Mouse (Mus musculus): ENCODE data around the gene Trp73. TPM values are rescaled to one million over a fixed set of nuclear protein-coding genes. Genes with fewer than 3 reads are reported as not detected.
A peak's percentile ranks its signal among the peaks of the same experiment; 100 is the strongest.

The Trp73 gene
- total RNA-seq, 2 experiments from 2014 or later = 0.26 to 0.86 TPM

- no peak for DNase-seq (ENCODE audit: low spot score in 2 of 2)
Measured at GRCm38 (mm10) chr4:154144712-154145111, 4.7 kb upstream of the Trp73 start.

- DNase-seq (ENCODE audit: low spot score in 2 of 2) = peak; percentile 89 to 92
Measured at GRCm38 (mm10) chr4:154142211-154143040, 2.4 kb upstream of the Trp73 start, which contains the start of gene Wrap73. Gene Wrap73 (plus strand): TSS chr4:154142372.

GRCm38 (mm10) chr4:154141009-154141867 lies 1.2 kb upstream of the Trp73 start:
- no peak for DNase-seq (ENCODE audit: low spot score in 2 of 2)

- no peak for DNase-seq (ENCODE audit: low spot score in 2 of 2)
Measured at GRCm38 (mm10) chr4:154140213-154141008, 403 bp upstream of the Trp73 start.

- no peak for DNase-seq (ENCODE audit: low spot score in 2 of 2)
Measured at GRCm38 (mm10) chr4:154139671-154140181, 282 bp downstream of the Trp73 start.

- no peak for DNase-seq (ENCODE audit: low spot score in 2 of 2)
Measured at GRCm38 (mm10) chr4:154137139-154137538, 2.9 kb downstream of the Trp73 start.

- DNase-seq (ENCODE audit: low spot score in 2 of 2) = no peak
Measured at GRCm38 (mm10) chr4:154134803-154135202, 5.2 kb downstream of the Trp73 start.

- DNase-seq (ENCODE audit: low spot score in 2 of 2) = no peak
Measured at GRCm38 (mm10) chr4:154131894-154132293, 8.1 kb downstream of the Trp73 start.

GRCm38 (mm10) chr4:154129950-154130349 lies 10.1 kb downstream of the Trp73 start:
- no peak for DNase-seq (ENCODE audit: low spot score in 2 of 2)

- DNase-seq (ENCODE audit: low spot score in 2 of 2) = no peak
Measured at GRCm38 (mm10) chr4:154127273-154127672, 12.7 kb downstream of the Trp73 start.

GRCm38 (mm10) chr4:154125202-154125601 lies 14.8 kb downstream of the Trp73 start:
- no peak for DNase-seq (ENCODE audit: low spot score in 2 of 2)

GRCm38 (mm10) chr4:154123553-154123952 lies 16.5 kb downstream of the Trp73 start:
- DNase-seq (ENCODE audit: low spot score in 2 of 2) = no peak

GRCm38 (mm10) chr4:154122374-154122773 lies 17.6 kb downstream of the Trp73 start:
- no peak for DNase-seq (ENCODE audit: low spot score in 2 of 2)

GRCm38 (mm10) chr4:154121800-154122199 lies 18.2 kb downstream of the Trp73 start:
- no peak for DNase-seq (ENCODE audit: low spot score in 2 of 2)

- no peak for DNase-seq (ENCODE audit: low spot score in 2 of 2)
Measured at GRCm38 (mm10) chr4:154119208-154119607, 20.8 kb downstream of the Trp73 start.

- no peak for DNase-seq (ENCODE audit: low spot score in 2 of 2)
Measured at GRCm38 (mm10) chr4:154118782-154119181, 21.2 kb downstream of the Trp73 start.

- DNase-seq (ENCODE audit: low spot score in 2 of 2) = no peak
Measured at GRCm38 (mm10) chr4:154116421-154116820, 23.6 kb downstream of the Trp73 start.

GRCm38 (mm10) chr4:154109850-154110243 lies 30.2 kb downstream of the Trp73 start:
- no peak for DNase-seq (ENCODE audit: low spot score in 2 of 2)

GRCm38 (mm10) chr4:154109216-154109849 lies 30.7 kb downstream of the Trp73 start:
- peak; percentile 47 to 55 for DNase-seq (ENCODE audit: low spot score in 2 of 2)

- DNase-seq (ENCODE audit: low spot score in 2 of 2) = no peak
Measured at GRCm38 (mm10) chr4:154106497-154107061, 33.4 kb downstream of the Trp73 start.
